Mouse (Mus musculus) heart, postnatal 4 days (tissue): ENCODE results near the gene D430019H16Rik. TPM values are rescaled to one million over a fixed set of nuclear protein-coding genes. Genes with fewer than 3 reads are reported as not detected.
A peak's percentile ranks its signal among the peaks of the same experiment; 100 is the strongest.

Source experiments
- DNase-seq: peaks from one replicate; pipeline ENCODE4 v3.0.0; 2021
- total RNA-seq, 2 experiments: library from RNA; stranded (reverse); gene quantifications; 2 replicates each; pipeline ENCODE4 v1.2.3; 2021

Gene D430019H16Rik
- total RNA-seq: 1 to 10 TPM; 1.0 to 1.2 TPM

DNA sequence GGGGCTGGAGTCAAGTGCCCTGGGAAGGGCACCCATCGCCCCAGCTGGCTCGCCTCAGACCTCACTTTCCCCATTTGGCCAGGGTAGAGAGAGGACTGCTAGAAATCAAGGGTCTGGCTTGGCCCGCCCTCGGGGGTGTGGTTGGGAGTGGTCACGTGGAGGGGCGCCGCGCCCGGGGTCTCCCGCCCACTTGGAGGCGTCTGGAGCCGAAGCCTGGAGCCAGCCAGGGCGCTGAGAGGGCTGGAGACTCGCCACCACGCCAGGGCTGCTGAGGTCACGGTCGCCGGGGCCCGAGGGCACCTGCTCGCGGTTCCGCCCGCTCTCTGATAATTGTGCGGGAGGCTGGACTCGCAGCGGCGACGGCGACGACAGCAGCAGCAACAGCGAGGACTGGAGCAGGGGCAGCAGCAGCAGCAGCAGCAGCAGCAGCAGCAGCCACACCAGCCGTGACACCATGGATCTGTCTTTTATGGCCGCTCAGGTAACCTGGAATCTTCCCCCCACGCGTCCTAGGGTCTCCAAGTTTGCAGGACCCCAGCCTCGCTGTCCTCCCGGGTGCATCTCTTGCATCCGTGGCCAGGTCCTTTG lies at the start of gene D430019H16Rik:
TSS of gene D430019H16Rik (plus strand) at position 187 of the 588 bp plus-strand sequence.
- DNase-seq: peak; percentile 80

DNA sequence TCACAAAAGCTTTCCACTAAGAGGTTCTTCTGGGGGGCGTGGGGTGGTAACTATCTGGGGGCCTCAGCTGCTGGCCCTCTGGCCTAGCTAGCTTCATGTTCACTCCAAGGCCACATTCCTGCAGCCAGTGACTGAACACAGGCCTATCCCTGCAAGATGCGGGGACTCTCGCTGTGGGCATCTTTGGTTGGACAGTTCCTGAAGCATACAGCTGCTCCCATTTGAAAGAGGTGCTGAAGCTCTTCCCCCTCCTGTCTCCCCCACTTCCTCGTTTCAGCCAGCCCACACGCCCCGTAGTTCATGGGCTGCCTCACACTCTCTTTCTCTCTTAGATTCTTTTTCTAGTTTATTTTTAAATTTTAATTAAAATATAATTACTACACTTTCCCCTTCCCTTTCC lies 47.6 kb upstream of the D430019H16Rik start:
- DNase-seq: no peak

DNA sequence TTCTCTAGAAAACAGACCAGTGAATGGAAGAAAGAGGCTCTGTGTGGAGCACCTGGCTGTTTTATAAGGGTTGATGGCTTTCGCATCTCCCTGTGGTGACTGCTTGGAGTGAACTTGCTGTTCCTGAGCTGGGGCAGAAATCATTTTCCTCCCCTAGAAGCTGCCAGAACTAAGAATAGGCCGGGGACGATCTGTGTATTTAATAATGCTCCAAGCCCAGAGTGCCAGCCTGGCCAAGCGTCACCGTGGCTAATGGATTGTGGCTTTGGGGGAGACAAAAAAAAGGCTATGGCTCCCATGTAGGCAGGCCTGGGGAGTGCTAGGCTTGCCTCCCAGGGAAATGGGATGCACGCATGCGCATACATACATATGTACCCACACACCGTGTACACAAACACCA lies 39.7 kb upstream of the D430019H16Rik start:
- no peak for DNase-seq

DNA sequence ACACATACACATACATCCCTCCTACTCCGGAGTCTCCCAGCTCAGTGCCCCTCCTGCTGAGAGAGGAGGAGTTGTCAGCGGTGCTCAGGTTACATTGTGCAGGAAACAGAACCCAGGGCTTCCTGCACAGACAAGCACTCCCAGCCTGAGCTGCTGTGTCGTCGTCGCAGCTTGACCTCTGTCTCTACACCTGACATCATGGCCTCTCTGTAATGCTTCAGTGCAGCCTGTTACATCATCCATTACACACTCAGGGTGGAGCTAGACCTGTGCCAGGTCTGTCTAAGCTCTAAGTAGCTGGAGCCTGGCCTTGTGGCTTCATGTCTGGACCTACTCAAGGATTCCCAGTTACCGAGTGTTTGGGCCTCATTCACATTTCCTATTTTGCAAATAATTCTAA lies 33.2 kb upstream of the D430019H16Rik start:
- DNase-seq: no peak

DNA sequence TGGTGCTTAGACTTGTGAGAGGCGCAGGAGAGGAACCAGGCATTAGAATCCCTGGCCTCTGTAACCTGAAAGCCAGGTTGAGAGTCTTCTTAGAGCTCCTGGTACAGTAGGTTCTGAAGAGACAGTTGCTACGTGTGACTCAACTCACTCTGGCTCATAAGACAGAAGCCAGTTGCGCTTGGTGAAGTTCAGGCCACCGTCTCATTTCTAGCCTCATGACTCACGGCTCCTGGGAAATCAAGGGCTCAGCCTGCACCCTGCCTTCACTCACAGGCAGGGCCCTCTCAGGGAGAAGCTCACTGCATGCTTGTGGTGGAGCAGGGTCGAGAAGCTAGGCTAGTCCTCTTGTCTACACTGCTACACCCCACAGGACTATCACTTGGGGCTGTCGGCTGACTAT lies 27.1 kb upstream of the D430019H16Rik start:
- DNase-seq: no peak

DNA sequence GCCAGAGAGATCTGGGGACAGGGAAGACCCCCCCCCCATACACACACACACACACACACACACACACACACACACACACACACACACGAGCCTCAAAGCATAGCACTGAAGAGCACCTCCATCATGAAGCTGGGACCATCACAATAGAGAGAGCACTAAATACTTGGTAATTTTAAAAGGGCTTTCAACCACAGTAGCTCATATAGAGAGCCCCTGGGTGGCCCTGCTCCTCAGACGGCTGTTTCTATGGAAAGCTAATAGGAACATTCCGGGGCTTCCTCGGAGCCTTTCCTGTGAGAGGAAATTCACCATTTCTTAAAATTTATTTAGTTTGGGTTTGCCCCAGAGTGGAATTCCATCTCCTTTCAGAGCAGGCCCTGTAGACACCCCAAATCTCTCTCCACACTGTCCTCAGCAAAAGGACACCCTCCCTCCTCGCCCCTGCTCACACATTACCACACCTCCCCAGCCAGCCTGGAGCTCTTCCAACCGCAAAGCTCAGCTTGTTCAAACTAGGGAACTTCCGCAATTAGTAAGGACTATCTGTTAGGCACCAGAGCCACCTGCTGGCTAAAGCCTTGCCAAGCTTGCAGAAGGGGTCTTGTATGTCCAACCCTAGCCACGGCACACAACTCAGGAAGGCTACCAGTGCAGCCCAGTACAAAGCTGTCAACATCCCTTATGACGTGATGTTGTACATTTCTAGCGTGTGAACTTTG lies 26.5 kb upstream of the D430019H16Rik start:
- DNase-seq: peak; percentile 82

DNA sequence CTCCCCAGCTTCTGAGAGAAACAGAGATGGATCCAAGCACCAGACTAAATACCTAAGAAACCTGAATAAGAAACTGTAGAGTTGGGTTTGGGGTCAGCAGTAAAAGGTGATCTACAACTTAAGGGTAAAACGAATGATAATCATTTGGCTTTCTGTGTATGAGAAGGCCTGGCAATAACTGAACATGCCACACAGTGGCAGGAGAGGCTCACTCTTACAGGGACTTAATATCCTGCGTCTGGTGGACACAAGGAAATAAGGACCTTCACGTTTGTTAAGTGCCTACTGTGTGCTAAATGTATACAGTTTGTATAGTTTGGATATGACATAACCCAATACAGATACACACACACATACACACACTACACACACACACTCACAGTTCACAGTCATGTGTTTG lies 21.8 kb upstream of the D430019H16Rik start:
- DNase-seq: no peak

DNA sequence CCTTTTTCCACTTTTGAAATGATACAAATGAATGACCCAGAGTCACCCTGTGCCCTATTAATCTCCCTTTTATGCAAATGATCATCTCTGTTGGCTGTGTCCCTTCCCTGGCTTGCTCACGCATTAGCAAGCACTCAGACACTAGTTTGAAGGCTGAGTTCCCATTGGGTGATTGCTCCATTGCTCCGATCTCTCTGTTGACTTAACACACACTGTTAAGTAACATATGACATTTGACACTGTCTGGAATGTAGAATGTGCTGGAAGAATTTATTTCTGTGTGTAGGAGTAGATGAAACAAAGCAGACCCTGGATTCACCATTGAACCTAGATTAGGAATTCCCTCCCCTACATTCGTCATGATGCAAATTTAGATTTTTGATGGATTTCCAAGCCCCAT lies 20.8 kb upstream of the D430019H16Rik start:
- DNase-seq: no peak

DNA sequence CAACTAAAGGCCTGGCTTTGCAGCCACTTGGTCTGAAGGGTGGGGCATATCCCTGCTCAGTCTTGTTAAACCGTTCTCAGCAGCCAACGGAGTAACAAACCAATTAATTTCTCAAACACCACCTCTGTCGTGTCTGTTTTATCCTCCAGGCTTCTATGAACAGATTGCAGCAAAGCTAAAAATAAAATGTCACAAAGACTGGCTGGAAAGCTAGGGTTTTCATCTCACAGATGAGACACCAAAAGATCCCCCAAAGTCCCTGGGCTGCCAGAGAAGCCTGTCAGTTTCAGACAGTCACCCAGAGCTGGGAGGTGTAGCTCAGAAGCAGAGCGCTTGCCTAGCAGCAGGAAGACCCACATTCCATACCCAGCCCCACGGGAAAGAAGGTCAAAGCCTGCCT lies 15.4 kb upstream of the D430019H16Rik start:
- DNase-seq: no peak

DNA sequence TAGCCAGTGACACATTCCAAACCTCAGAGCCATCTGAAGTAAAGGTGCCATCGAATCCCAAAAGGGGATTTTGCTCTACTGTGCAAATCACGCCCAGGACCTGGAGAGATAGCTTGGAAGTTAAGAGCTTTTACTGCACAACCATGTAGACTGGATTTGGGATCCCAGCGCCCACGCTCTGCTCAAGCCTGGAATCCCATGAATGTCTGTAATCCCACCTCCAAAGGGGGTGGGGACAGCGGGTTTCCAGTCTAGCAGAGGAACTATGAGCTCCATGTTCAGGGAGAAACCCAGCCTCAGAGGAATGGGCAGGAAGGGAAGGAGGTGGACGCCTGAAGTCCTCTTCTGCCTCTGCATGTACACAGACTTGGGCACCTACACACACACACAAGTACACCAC lies 13.7 kb upstream of the D430019H16Rik start:
- DNase-seq: no peak

DNA sequence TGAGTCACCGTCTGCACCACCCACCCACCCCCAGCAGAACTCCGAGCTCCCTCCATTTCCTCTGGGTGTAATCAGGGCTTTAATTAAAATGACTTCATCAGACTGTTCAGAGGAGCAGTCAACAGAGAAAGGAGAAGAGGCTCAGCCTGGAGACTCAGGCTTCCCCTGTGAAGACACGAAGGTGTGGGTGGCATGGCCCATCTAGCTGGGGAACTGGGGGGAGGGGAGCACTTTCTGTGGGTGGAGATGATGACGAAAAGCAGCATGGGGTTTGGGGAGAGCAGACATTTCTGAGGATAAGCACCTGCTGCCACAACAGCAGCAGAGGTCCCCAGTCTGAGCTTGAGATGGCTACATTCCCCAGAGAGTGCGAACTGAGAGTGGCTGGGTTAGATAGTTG lies 10.1 kb upstream of the D430019H16Rik start:
- DNase-seq: no peak

DNA sequence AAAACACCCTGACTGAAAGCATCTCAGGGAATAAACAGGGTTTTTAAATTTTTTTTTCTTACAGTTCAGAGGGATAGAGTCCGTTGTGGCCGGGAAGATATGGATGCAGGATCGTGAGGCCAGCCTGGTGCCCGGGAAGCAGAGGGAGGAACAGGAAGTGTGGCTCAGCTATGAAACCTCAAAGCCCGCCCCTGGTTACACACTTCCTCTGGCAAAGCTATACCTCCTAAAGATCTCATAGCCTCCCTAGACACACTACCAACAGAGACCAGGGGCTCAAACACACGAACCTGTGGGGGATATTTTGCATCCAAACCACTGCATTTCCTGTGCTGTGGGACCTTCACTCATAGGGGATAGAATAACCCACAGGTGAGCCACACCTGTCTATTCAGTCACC lies 7.9 kb upstream of the D430019H16Rik start:
- DNase-seq: no peak

DNA sequence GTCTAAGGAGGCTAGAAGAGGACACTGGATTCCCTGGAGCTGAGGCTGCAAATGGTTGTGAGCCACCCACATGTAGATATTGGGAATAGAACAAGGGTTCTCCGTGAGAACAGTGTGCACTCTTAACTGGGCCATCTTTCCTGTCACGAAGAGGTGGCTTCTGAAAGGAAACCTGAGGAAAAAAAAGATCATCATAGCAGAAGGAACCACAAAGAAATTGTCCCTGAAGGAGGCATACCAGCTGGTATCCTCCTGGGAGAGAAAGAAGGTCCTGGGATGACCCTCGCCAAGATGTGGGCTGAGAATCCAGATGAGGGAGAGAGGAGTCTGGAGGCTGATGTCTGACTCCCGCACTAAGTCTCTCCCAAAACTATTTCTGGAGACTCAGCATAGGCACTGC lies 4.4 kb upstream of the D430019H16Rik start:
- no peak for DNase-seq

DNA sequence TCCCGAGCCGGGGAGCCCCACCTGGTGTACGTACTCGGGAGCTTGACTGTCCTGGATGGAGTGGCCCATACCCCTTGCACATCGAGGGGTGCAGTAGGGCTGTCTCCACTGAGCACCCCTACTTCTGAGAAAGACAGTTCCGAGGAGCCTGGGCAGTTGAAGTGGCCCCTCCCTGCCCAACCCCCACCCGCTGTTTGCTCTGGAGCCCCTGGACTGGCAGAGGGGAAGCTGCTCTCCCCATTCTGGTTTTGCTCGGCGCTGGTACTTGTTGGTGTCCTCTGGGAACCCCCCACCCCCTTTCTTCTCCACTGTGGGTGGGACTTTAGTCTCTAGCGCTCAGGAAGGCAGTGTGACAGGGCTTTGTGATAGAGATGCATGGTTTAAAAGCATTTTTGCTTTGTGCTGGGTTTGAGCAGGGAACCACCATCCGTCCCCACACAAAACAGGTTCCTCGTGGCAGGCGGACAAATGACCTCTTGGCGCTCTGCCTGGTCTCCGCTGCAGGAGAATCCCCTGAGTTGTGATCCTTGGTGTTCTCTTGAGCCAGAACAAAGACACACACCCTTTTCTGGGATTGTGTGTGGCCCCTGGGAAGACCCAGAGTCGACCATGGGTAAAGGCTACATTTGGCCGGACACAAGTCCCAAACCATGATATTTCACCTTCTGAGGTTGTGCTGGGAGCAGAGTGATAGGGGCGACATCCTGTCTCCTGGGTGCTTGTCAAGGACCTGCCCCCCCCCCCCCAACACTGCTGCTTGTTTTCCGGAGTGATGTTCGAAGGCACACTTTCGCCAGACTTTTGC lies 804 bp downstream of the D430019H16Rik start:
- DNase-seq: no peak

DNA sequence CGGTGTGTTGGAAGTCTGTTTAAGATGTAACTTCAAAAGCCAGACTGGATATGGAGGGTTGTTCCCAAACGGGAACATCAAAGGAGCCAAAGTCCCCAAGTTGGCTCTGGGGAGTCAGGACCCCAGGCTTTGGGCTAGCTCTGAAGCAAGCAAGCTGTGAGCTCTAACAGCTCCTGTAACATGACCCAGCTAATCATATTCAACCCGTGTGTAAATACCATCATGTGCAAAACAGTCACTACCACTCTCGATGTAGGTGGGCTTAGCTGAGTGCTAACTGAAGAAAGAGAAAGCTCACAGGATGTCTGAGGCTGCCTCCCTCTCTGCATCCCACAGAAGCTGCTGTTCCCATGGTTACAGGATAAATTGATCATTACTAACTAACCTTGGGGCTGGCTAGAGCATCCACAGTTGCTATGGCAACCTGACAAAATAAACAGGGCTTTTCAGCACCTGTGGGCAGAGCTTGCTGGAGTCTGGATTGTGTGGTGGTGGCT lies 1.5 kb downstream of the D430019H16Rik start:
- no peak for DNase-seq

DNA sequence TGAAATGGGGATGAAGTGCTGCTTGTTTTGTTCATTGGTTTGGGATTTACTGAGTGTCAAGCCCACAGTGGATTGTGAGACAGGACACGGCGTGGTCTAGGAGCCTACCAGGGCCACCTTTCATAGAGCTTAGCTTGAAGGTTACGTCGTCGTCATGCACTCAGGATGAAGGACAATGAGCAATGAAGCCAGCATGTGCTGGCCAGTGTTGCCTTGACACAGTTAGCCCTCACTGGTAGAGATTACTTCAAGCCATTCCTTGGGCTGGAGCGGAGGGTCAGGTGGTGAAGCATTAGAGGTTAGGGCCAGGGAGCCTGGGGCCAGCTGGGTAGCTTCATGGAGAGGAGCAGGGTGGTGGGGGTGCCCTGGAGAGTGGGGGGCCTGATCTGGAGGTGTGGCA lies 5.1 kb downstream of the D430019H16Rik start:
- no peak for DNase-seq

DNA sequence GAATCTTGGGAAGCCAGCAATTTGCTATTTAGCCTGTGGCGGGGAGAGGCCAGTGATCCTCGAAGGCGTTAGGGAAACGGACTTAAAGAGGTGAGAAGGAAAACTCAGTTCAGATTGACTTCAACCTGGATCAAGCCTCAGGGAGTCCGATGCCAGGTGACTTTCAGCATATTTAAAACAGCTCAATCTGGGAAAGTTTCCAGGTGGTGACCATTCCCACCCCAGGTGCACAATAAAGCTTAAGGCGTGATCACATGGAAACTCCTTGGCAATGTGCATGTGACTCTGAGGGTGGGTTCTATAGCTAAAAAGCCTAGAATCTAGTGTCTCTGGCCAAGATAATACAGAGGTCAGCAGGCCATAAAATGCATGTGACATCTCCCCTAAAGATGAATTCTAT lies 7.4 kb downstream of the D430019H16Rik start:
- DNase-seq: no peak

DNA sequence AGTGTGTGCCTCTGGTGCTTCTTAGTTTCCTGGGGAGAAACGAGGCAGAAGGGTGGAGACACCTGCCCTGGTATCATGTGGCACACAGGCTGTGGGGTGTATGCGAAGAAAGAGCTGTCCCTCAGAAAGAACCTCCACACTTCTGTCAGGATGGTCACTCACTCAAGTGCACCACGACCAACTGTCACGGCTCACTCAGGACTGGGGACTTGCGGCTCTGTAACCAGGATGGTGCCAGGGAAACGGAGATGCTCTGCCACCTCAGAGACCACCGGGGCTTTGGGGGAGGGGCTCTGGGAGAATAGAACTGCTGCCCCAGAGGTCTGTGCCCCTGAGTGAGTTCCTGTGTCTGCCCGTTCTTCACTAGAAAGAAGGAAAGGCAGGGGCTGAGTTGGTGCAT lies 15.4 kb downstream of the D430019H16Rik start:
- DNase-seq: no peak

DNA sequence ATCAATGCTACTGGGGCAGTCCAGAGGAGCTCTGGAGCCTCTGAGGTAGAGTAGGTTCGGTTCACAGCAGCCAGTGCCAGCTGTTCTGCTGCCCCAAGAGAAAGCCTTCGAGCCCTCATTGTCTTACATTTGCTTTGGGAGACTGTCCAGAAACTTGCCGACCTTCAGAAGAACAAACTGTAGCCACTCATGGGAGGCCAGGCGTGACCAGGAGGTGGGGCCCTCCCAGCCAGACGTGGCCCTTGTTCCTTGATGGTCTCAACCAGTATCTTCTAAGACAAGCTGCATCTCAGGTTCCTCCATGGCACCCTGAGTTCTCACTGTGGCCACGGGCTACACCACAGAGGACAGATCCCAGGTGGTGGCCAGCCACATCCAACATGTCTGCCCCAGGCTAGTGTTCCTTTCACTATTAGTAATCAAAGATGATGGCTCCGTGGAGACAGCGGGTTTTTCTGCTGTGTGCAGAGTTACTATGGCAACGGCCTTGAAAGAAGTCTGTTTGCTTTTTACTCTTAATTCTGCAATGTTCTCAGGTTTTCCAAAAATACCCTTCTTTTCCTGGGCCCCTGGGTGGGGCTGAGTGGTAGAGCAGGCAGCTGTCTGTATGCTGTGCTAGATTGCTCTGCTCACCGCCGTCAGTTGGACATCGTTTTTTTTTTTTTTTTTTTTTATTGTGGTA lies 21.7 kb downstream of the D430019H16Rik start:
- DNase-seq: no peak

DNA sequence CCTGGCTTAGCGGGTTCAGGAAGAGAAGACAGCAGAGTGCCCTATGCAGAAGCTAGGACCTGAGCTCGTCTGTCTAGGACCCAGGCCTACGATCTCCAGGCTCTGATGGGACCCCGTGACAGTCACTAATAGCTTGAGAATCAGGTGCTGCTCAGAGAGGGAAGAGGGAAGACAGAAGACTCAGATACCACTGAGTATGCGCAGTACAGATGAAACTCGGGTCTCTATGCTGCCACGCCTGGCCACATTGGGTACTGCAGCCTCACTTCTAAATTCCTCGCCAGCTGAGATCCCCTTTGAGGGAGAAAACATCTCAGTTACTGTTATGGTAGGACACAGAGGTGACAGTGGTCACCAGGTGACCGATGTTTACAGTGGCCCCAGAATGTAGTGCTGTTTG lies 22.8 kb downstream of the D430019H16Rik start:
- DNase-seq: peak; percentile 74

DNA sequence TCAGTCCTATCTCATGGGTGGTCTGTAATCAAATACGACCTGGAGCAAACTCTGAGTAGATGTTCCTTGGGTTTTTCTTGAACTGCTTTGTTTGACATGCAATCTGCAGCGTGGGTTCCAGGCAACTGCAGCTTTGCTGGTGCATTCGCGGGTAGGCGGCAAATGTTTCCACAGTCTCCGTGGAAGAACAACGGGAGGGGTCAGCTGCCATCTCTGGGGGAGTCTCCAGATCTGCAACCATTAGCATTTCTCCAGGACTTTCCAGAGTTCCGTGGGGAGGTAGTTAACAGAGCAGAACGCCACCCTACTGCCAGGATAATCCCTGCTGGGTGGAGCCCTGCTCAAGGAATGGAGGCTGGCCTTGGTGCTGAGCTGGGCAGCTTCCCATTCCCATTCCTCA lies 23.3 kb downstream of the D430019H16Rik start:
- no peak for DNase-seq

DNA sequence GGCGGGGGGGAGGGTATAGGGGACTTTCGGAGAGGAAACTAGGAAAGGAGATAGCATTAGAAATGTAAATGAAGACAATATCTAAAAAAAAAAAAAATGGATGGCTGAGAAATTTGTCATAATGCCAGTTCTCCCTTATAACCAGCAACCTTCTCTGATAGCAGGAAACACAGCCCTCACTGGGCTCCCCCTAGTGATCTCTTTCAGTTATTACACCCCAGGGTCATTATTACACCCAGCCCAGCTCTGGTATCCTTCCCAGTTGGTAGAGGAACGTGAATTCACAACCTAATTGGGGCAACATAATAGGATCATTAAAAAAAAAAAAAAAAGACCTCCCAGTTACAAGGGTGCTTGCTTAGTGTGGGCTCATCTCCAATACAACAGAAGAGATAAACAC lies 29.8 kb downstream of the D430019H16Rik start:
- DNase-seq: peak; percentile 36

DNA sequence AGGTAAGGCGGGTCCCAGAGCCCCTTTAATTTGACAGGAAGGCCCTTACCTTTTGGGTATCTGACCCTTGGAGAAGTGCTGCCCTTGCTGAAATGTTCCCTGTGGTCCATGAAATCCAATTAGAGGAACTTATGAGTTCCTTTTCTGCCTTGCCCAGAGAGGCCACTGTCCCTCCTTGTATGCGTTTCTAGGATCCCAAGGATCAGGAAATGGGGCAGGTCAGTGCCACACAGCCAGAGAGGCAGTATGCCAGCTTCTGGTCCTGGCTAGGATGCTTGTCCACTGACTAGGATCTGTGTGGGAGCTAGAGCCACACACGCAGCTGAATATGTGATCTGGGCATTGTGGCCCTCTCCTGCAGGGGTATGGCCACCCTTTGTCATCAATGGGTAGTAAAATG lies 36.6 kb downstream of the D430019H16Rik start:
- DNase-seq: no peak
